Mouse (Mus musculus): ENCODE results near the gene Gpr27. TPM values are rescaled to one million over a fixed set of nuclear protein-coding genes. Genes with fewer than 3 reads are reported as not detected.

Gene Gpr27
- total and polyA plus RNA-seq, 3 experiments: not detected

GRCm38 (mm10) chr6:99674482-99674881 lies 18.0 kb upstream of the Gpr27 start:
- no peaks in the 10 kb centered on the region for H3K9me3 ChIP-seq (replicated peaks; ENCODE audit: low read length)
- in situ Hi-C loops (cut with MboI; ENCODE audit: low pct_ligation_motif_present, low pct_unique_long_range_greater_than_20kb, low sequenced_read_pairs): loop anchor here (25.0 kb wide), 1 partner anchor 113 kb away; no protein-coding TSS in a partner anchor
- no peaks in the 10 kb centered on the region for H3K27me3 ChIP-seq (replicated peaks)
- TF ChIP-seq ZNF384 (IDR thresholded peaks at IDR 0.05; ENCODE audit: low read depth, low read length) (no peak), SIN3A (IDR thresholded peaks at IDR 0.05; ENCODE audit: low read length) (no peak), TBP (conservative IDR thresholded peaks at IDR 0.05; ENCODE audit: low read depth, low read length) (no peak), MEF2A (IDR thresholded peaks at IDR 0.05; ENCODE audit: borderline replicate concordance, low read depth, low read length) (no peak)
- no peak for DNase-seq (ENCODE audit: extremely low read depth)
- H3K79me2 ChIP-seq (replicated peaks; ENCODE audit: control insufficient read depth, extremely low read depth, insufficient read depth, poor library complexity, severe bottlenecking): no peaks in the 10 kb centered on the region
- dilution Hi-C loops (cut with MboI; ENCODE audit: extremely low pct_ligation_motif_present, extremely low pct_unique_long_range_greater_than_20kb, low sequenced_read_pairs): no loop called here
- H3K4me1 ChIP-seq (ENCODE audit: control insufficient read depth in 1 of 2, insufficient read depth in 2 of 2): peaks cover 0 to 4% of the 10 kb centered on the region in 2 experiments; a peak in 2 of 4 replicates
- H3K4me3 ChIP-seq (replicated peaks in 1 of 3; ENCODE audit: low read depth in 2 of 3, low read length in 2 of 3, poor library complexity in 1 of 3): no peak overlapping the region
- H3K27ac ChIP-seq (ENCODE audit: insufficient read depth, low read depth): no peak overlapping the region
- H3K9ac ChIP-seq (ENCODE audit: insufficient read depth, low read depth): no peak overlapping the region
- H3K4me2 ChIP-seq (ENCODE audit: insufficient read depth, low read depth, poor library complexity, severe bottlenecking): no peak overlapping the region
- no peaks in the 10 kb centered on the region for H3K36me3 ChIP-seq (replicated peaks in 1 of 2; ENCODE audit: control insufficient read depth in 1 of 2, insufficient read depth in 1 of 2, low read length in 1 of 2)

GRCm38 (mm10) chr6:99677325-99677724 lies 15.2 kb upstream of the Gpr27 start:
- H3K27ac ChIP-seq (ENCODE audit: insufficient read depth, low read depth): no peak overlapping the region
- H3K9ac ChIP-seq (ENCODE audit: insufficient read depth, low read depth): no peak overlapping the region
- no peak for DNase-seq (ENCODE audit: extremely low read depth)
- dilution Hi-C loops (cut with MboI; ENCODE audit: extremely low pct_ligation_motif_present, extremely low pct_unique_long_range_greater_than_20kb, low sequenced_read_pairs): no loop called here
- H3K36me3 ChIP-seq (replicated peaks in 1 of 2; ENCODE audit: control insufficient read depth in 1 of 2, insufficient read depth in 1 of 2, low read length in 1 of 2): no peaks in the 10 kb centered on the region
- H3K79me2 ChIP-seq (replicated peaks; ENCODE audit: control insufficient read depth, extremely low read depth, insufficient read depth, poor library complexity, severe bottlenecking): no peaks in the 10 kb centered on the region
- H3K27me3 ChIP-seq (replicated peaks): no peaks in the 10 kb centered on the region
- H3K9me3 ChIP-seq (replicated peaks; ENCODE audit: low read length): no peaks in the 10 kb centered on the region
- H3K4me1 ChIP-seq (ENCODE audit: control insufficient read depth in 1 of 2, insufficient read depth in 2 of 2): peaks cover 0 to 10% of the 10 kb centered on the region in 2 experiments; a peak in 2 of 4 replicates
- in situ Hi-C loops (cut with MboI; ENCODE audit: low pct_ligation_motif_present, low pct_unique_long_range_greater_than_20kb, low sequenced_read_pairs): no loop called here
- H3K4me3 ChIP-seq (replicated peaks in 1 of 3; ENCODE audit: low read depth in 2 of 3, low read length in 2 of 3, poor library complexity in 1 of 3): no peak overlapping the region
- H3K4me2 ChIP-seq (ENCODE audit: insufficient read depth, low read depth, poor library complexity, severe bottlenecking): no peak overlapping the region
- TF ChIP-seq CTCF (conservative IDR thresholded peaks at IDR 0.05 in 1 of 2, IDR thresholded peaks at IDR 0.05 in 1 of 2; ENCODE audit: low read depth in 2 of 2, low read length in 2 of 2) (no peak), BHLHE40 (IDR thresholded peaks at IDR 0.05; ENCODE audit: low read depth, low read length) (no peak), MXI1 (IDR thresholded peaks at IDR 0.05; ENCODE audit: low read depth, low read length) (no peak), ETS1 (conservative IDR thresholded peaks at IDR 0.05; ENCODE audit: low read depth, low read length) (no peak), JUND (conservative IDR thresholded peaks at IDR 0.05; ENCODE audit: low read depth, low read length) (no peak), EP300 (IDR thresholded peaks at IDR 0.05; ENCODE audit: low read length) (no peak), KAT2A (IDR thresholded peaks at IDR 0.05; ENCODE audit: insufficient replicate concordance, low read length) (no peak), POLR2A (IDR thresholded peaks at IDR 0.05; ENCODE audit: low read depth, low read length) (no peak), NELFE (IDR thresholded peaks at IDR 0.05; ENCODE audit: low read depth, low read length) (no peak), MEF2A (IDR thresholded peaks at IDR 0.05; ENCODE audit: borderline replicate concordance, low read depth, low read length) (no peak), ZNF384 (IDR thresholded peaks at IDR 0.05; ENCODE audit: low read depth, low read length) (no peak), TBP (conservative IDR thresholded peaks at IDR 0.05; ENCODE audit: low read depth, low read length) (no peak), SIN3A (IDR thresholded peaks at IDR 0.05; ENCODE audit: low read length) (no peak), IRF4 (IDR thresholded peaks at IDR 0.05; ENCODE audit: low read depth, low read length) (no peak)

- peaks cover 0 to 10% of the 10 kb centered on the region in 2 experiments; a peak in 2 of 4 replicates for H3K4me1 ChIP-seq (ENCODE audit: control insufficient read depth in 1 of 2, insufficient read depth in 2 of 2)
- H3K27me3 ChIP-seq (replicated peaks): no peaks in the 10 kb centered on the region
- H3K4me3 ChIP-seq (replicated peaks in 1 of 3; ENCODE audit: low read depth in 2 of 3, low read length in 2 of 3, poor library complexity in 1 of 3): no peak overlapping the region
- no peaks in the 10 kb centered on the region for H3K79me2 ChIP-seq (replicated peaks; ENCODE audit: control insufficient read depth, extremely low read depth, insufficient read depth, poor library complexity, severe bottlenecking)
- H3K4me2 ChIP-seq (ENCODE audit: insufficient read depth, low read depth, poor library complexity, severe bottlenecking): no peak overlapping the region
- no peak overlapping the region for H3K27ac ChIP-seq (ENCODE audit: insufficient read depth, low read depth)
- dilution Hi-C loops (cut with MboI; ENCODE audit: extremely low pct_ligation_motif_present, extremely low pct_unique_long_range_greater_than_20kb, low sequenced_read_pairs) (no loop called here), in situ Hi-C loops (cut with MboI; ENCODE audit: low pct_ligation_motif_present, low pct_unique_long_range_greater_than_20kb, low sequenced_read_pairs) (no loop called here)
- TF ChIP-seq CHD2 (IDR thresholded peaks at IDR 0.05; ENCODE audit: low read length) (no peak), POLR2A (IDR thresholded peaks at IDR 0.05; ENCODE audit: low read depth, low read length) (no peak), GABPA (IDR thresholded peaks at IDR 0.05; ENCODE audit: insufficient replicate concordance, low read depth, low read length) (no peak), MAFK (IDR thresholded peaks at IDR 0.05; ENCODE audit: insufficient replicate concordance, low read length) (no peak), MAZ (IDR thresholded peaks at IDR 0.05; ENCODE audit: low read depth, low read length) (no peak)
- no peaks in the 10 kb centered on the region for H3K36me3 ChIP-seq (replicated peaks in 1 of 2; ENCODE audit: control insufficient read depth in 1 of 2, insufficient read depth in 1 of 2, low read length in 1 of 2)
- no peaks in the 10 kb centered on the region for H3K9me3 ChIP-seq (replicated peaks; ENCODE audit: low read length)
- no peak for DNase-seq (ENCODE audit: extremely low read depth)
- no peak overlapping the region for H3K9ac ChIP-seq (ENCODE audit: insufficient read depth, low read depth)
Measured at GRCm38 (mm10) chr6:99678108-99678507, 14.4 kb upstream of the Gpr27 start.

Measured in CH12.LX (cell line).